Mouse (Mus musculus) heart, postnatal 0 days (tissue): Measurements from ENCODE around the gene Alg11. TPM values are rescaled to one million over a fixed set of nuclear protein-coding genes. Genes with fewer than 3 reads are reported as not detected.

Experiments
- ATAC-seq: fragments of 200-750 bp; cut with Nextera tagmentation; 2 replicates; pipeline ENCODE4 v1.8.0; 2017; ENCODE audit warnings: low read depth, moderate number of reproducible peaks, moderate library complexity; ENCODE audit not compliant: insufficient read depth
- DNase-seq: peaks from one replicate; pipeline ENCODE4 v3.0.0-alpha.2; 2016; ENCODE audit warnings: low spot score
- H3K27ac ChIP-seq: fragments of 300-500 bp; sonication (generic); 2 replicates; pipeline ENCODE4 v1.5.1; 2014; ENCODE audit warnings: low read depth, mild to moderate bottlenecking
- H3K27me3 ChIP-seq: fragments of 300-500 bp; sonication (generic); 2 replicates; pipeline ENCODE4 v1.6.1; 2014; ENCODE audit warnings: low read length, mixed read lengths; ENCODE audit not compliant: control insufficient read depth, insufficient read depth
- H3K36me3 ChIP-seq: fragments of 300-500 bp; sonication (generic); replicated peaks from 2 replicates; pipeline ENCODE4 v1.6.1; 2014; ENCODE audit warnings: low read length, mixed read lengths; ENCODE audit not compliant: control insufficient read depth, insufficient read depth
- H3K4me1 ChIP-seq: fragments of 300-500 bp; sonication (generic); 2 replicates; pipeline ENCODE4 v1.6.1; 2014; ENCODE audit warnings: antibody characterized with exemption; ENCODE audit not compliant: control insufficient read depth, insufficient read depth
- H3K4me2 ChIP-seq: fragments of 300-500 bp; sonication (generic); 2 replicates; pipeline ENCODE4 v1.6.1; 2014; ENCODE audit warnings: low read depth, mild to moderate bottlenecking, low read length, moderate library complexity
- H3K4me3 ChIP-seq: fragments of 300-500 bp; sonication (generic); 2 replicates; pipeline ENCODE4 v1.5.1; 2014; ENCODE audit warnings: low read depth, low read length
- H3K9ac ChIP-seq: fragments of 300-500 bp; sonication (generic); replicated peaks from 2 replicates; pipeline ENCODE4 v1.6.1; 2014; ENCODE audit warnings: low read depth, low read length, mixed read lengths
- H3K9me3 ChIP-seq: fragments of 300-500 bp; sonication (generic); replicated peaks from 2 replicates; pipeline ENCODE4 v1.6.1; 2016; ENCODE audit warnings: low read length; ENCODE audit not compliant: control insufficient read depth
- CTCF ChIP-seq: IDR thresholded peaks from 2 replicates; pipeline ENCODE4 v1.5.1; 2016; ENCODE audit warnings: antibody characterized with exemption, control low read depth, low read depth
- EP300 ChIP-seq: IDR thresholded peaks from 2 replicates; pipeline ENCODE4 v1.6.1; 2016; ENCODE audit warnings: antibody characterized with exemption, low read depth
- WGBS: fragments of 180-500 bp; shearing (Covaris S2); extraction: QIAGEN DNeasy Blood & Tissue Kit; methylation state at CpG from one replicate; pipeline ENCODE4 v1.1.7; 2014; 5-methylcytosine and 5-hydroxymethylcytosine counted together
- polyA plus RNA-seq: library from polyadenylated mRNA; unstranded; fragments of >200 nt; fragmentation: Nextera tagmentation; extraction: Ambion mirVana; gene quantifications from 2 replicates; pipeline ENCODE4 v1.2.1, GENCODE M21; 2015
- total RNA-seq: library from RNA; depleted of rRNA; stranded (reverse); fragments of >200 nt; gene quantifications from 2 replicates; pipeline ENCODE4 v1.2.3, GENCODE M21; 2014; ENCODE audit warnings: low replicate concordance; rRNA removed

Alg11 gene
- total and polyA plus RNA-seq, 2 experiments from 2014 or later: 8.2 to 46.8 TPM

DNA sequence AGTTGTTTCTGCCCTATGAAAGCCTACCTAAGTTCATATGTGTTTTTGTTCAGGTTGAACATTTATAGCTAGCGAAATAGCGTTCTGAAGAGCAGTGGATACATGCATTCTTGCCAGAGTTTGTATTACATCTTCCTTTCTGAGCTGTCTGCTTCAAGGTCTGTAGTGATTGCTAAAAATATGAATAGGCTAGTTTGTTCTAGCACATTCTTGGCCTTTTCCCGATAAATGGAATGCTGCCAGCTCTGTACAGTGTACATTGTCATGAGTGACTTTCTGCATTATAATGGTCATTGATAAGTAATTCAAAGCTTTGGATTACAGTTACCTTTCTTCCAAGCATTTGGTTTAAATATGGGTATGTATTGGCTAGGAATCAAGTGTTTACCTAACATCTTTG, 605 bp downstream of the Alg11 start:
- Histone ChIP-seq H3K27me3 (peaks cover 24% of the 10 kb centered on the region; the same call in 1 of the 2 replicates), H3K9me3 (0 out of 2 replicates have a peak, but pooled peaks cover 3% of the 10 kb centered on the region), H3K4me1 (peaks cover 5% of the 10 kb centered on the region), H3K36me3 (peaks cover 38% of the 10 kb centered on the region), H3K4me3 (peak overlapping the region; percentile 72), H3K4me2 (peak overlapping the region; percentile 91), H3K27ac (no peak overlapping the region), H3K9ac (peak overlapping the region; percentile 47; the same call in 1 of the 2 replicates)
- no peak for ATAC-seq
- 2% methylated on average over 3 of the region's 3 CpGs for WGBS
- TF ChIP-seq EP300 (no peak), CTCF (no peak)
- no peak for DNase-seq

- no peak for TF ChIP-seq CTCF
- H3K9me3 ChIP-seq: no peaks in the 10 kb centered on the region
- no peak overlapping the region for H3K4me3 ChIP-seq
- peaks cover 4% of the 10 kb centered on the region; the same call in 1 of the 2 replicates for H3K4me1 ChIP-seq
- ATAC-seq: no peak
- no peak overlapping the region for H3K9ac ChIP-seq
- no peaks in the 10 kb centered on the region for H3K27me3 ChIP-seq
- H3K4me2 ChIP-seq: no peak overlapping the region
- H3K27ac ChIP-seq: no peak overlapping the region
- DNase-seq: no peak
- WGBS: 72% methylated on average over 9 of the region's 9 CpGs
- no peaks in the 10 kb centered on the region for H3K36me3 ChIP-seq
Observed at GRCm38 (mm10) chr8:22079313-22080007, 18.9 kb downstream of the Alg11 start.

GRCm38 (mm10) chr8:22089226-22089625, 28.7 kb downstream of the Alg11 start:
- ATAC-seq: no peak
- H3K27ac ChIP-seq: no peak overlapping the region
- DNase-seq: no peak
- no peaks in the 10 kb centered on the region for H3K4me1 ChIP-seq
- H3K36me3 ChIP-seq: no peaks in the 10 kb centered on the region
- no peaks in the 10 kb centered on the region for H3K27me3 ChIP-seq
- no peak overlapping the region for H3K4me2 ChIP-seq
- no peak overlapping the region for H3K9ac ChIP-seq
- no peaks in the 10 kb centered on the region for H3K9me3 ChIP-seq
- no peak overlapping the region for H3K4me3 ChIP-seq
- TF ChIP-seq EP300 (no peak), CTCF (no peak)
- 94% methylated on average over 4 of the region's 4 CpGs for WGBS

- DNase-seq: peak; percentile 7
- Histone ChIP-seq H3K9me3 (no peaks in the 10 kb centered on the region), H3K27me3 (no peaks in the 10 kb centered on the region), H3K36me3 (no peaks in the 10 kb centered on the region), H3K4me1 (no peaks in the 10 kb centered on the region), H3K4me2 (no peak overlapping the region), H3K9ac (no peak overlapping the region), H3K4me3 (no peak overlapping the region), H3K27ac (no peak overlapping the region)
- WGBS: 44% methylated on average over 8 of the region's 8 CpGs
- no peak for ATAC-seq
- TF ChIP-seq CTCF (peak; percentile 44), EP300 (no peak)
Observed at GRCm38 (mm10) chr8:22091568-22091967, 31.0 kb downstream of the Alg11 start.

GRCm38 (mm10) chr8:22107020-22107419, 46.5 kb downstream of the Alg11 start:
- ATAC-seq (no peak), DNase-seq (no peak)
- Histone ChIP-seq H3K36me3 (no peaks in the 10 kb centered on the region), H3K4me1 (no peaks in the 10 kb centered on the region), H3K9me3 (no peaks in the 10 kb centered on the region), H3K4me3 (no peak overlapping the region), H3K9ac (no peak overlapping the region), H3K27me3 (no peaks in the 10 kb centered on the region), H3K4me2 (no peak overlapping the region), H3K27ac (no peak overlapping the region)
- WGBS: 68% methylated on average over 4 of the region's 4 CpGs
- no peak for TF ChIP-seq EP300
- TF ChIP-seq CTCF: no peak

Other genes starting within 250 kb of the Alg11 start
- gene Defb50, start 237.2 kb upstream of the Alg11 start, total RNA-seq: not detected in 2 replicates
- gene Defb50, start 237.2 kb upstream of the Alg11 start, polyA plus RNA-seq: not detected in 2 replicates
- not detected in 2 replicates for gene Defb2, start 220.8 kb upstream of the Alg11 start, total RNA-seq
- not detected in 2 replicates for gene Defb2, start 220.8 kb upstream of the Alg11 start, polyA plus RNA-seq
- not detected in 2 replicates for gene Defb10, start 201.8 kb upstream of the Alg11 start, total RNA-seq
- gene Defb10, start 201.8 kb upstream of the Alg11 start, polyA plus RNA-seq: not detected in 2 replicates
- not detected in 2 replicates for gene Defb9, start 175.3 kb upstream of the Alg11 start, total RNA-seq
- not detected in 2 replicates for gene Defb9, start 175.3 kb upstream of the Alg11 start, polyA plus RNA-seq
- gene Defb11, start 154.3 kb upstream of the Alg11 start, total RNA-seq: not detected in 2 replicates
- gene Defb11, start 154.3 kb upstream of the Alg11 start, polyA plus RNA-seq: not detected in 2 replicates
- not detected in 2 replicates for gene Defb15, start 128.0 kb upstream of the Alg11 start, total RNA-seq
- gene Defb15, start 128.0 kb upstream of the Alg11 start, polyA plus RNA-seq: not detected in 2 replicates
- not detected in 2 replicates for gene Defb35, start 122.4 kb upstream of the Alg11 start, total RNA-seq
- not detected in 2 replicates for gene Defb35, start 122.4 kb upstream of the Alg11 start, polyA plus RNA-seq
- not detected in 2 replicates for gene Defb13, start 114.0 kb upstream of the Alg11 start, total RNA-seq
- not detected in 2 replicates for gene Defb13, start 114.0 kb upstream of the Alg11 start, polyA plus RNA-seq
- gene Fam90a1a, start 102.0 kb upstream of the Alg11 start, total RNA-seq: not detected in 2 replicates
- not detected in 2 replicates for gene Fam90a1a, start 102.0 kb upstream of the Alg11 start, polyA plus RNA-seq
- not detected in 2 replicates for gene Ccdc70, start 90.9 kb upstream of the Alg11 start, total RNA-seq
- gene Ccdc70, start 90.9 kb upstream of the Alg11 start, polyA plus RNA-seq: not detected in 2 replicates
- 0.50 and 1.2 TPM in 2 replicates for gene Atp7b, start 416 bp upstream of the Alg11 start, total RNA-seq
- 0.12 and 0.22 TPM in 2 replicates for gene Atp7b, start 416 bp upstream of the Alg11 start, polyA plus RNA-seq
- not detected in 2 replicates for gene Nek5, start 64.3 kb downstream of the Alg11 start, total RNA-seq
- 0.18 and 0.43 TPM in 2 replicates for gene Nek5, start 64.3 kb downstream of the Alg11 start, polyA plus RNA-seq
- 1.2 and 3.8 TPM in 2 replicates for gene Nek3, start 105.7 kb downstream of the Alg11 start, total RNA-seq
- 2.7 and 3.4 TPM in 2 replicates for gene Nek3, start 105.7 kb downstream of the Alg11 start, polyA plus RNA-seq
- gene Ckap2, start 125.1 kb downstream of the Alg11 start, total RNA-seq: 24.9 and 30.0 TPM in 2 replicates
- 14.3 and 15.0 TPM in 2 replicates for gene Ckap2, start 125.1 kb downstream of the Alg11 start, polyA plus RNA-seq
- gene Vps36, start 132.1 kb downstream of the Alg11 start, total RNA-seq: 14.0 and 18.1 TPM in 2 replicates
- 19.5 and 20.9 TPM in 2 replicates for gene Vps36, start 132.1 kb downstream of the Alg11 start, polyA plus RNA-seq
- gene Thsd1, start 166.6 kb downstream of the Alg11 start, total RNA-seq: 7.1 and 8.0 TPM in 2 replicates
- gene Thsd1, start 166.6 kb downstream of the Alg11 start, polyA plus RNA-seq: 9.4 and 10.1 TPM in 2 replicates
- not detected in 2 replicates for gene Tpte, start 222.7 kb downstream of the Alg11 start, total RNA-seq
- not detected in 2 replicates for gene Tpte, start 222.7 kb downstream of the Alg11 start, polyA plus RNA-seq